Mouse (Mus musculus) B cell, adult (primary cell): Measurements from ENCODE around the gene Hdac6. TPM values are rescaled to one million over a fixed set of nuclear protein-coding genes. Genes with fewer than 3 reads are reported as not detected.

ENCODE experiments used
- total RNA-seq: library from RNA; stranded (reverse); gene quantifications from 4 replicates; pipeline ENCODE4 v1.2.4, GENCODE M21; 2023; ENCODE audit not compliant: inconsistent age

The Hdac6 gene
- 16.5 to 22.4 TPM (median 19.2 TPM) in 4 replicates for total RNA-seq

GRCm38 (mm10) chrX:7947108-7947899 lies at the start of gene Hdac6:
TSS of gene Hdac6 (minus strand) at chrX:7947889.

GRCm38 (mm10) chrX:7977892-7978291 lies 30.2 kb upstream of the Hdac6 start, which contains the start of gene Gata1:
TSS of gene Gata1 (minus strand) at chrX:7978071.

GRCm38 (mm10) chrX:7928270-7928790 lies 19.4 kb downstream of the Hdac6 start, which contains the start of gene Eras:
TSS of gene Eras (minus strand) at chrX:7928607.

GRCm38 (mm10) chrX:7919601-7920383 lies 27.9 kb downstream of the Hdac6 start, which contains the start of gene Pcsk1n:
TSS of gene Pcsk1n (plus strand) at chrX:7919822.

GRCm38 (mm10) chrX:7909242-7909641 lies 38.4 kb downstream of the Hdac6 start, which contains the start of gene Gm10490:
TSS of gene Gm10490 (plus strand) at chrX:7909542.

GRCm38 (mm10) chrX:7907735-7908134 lies 40.0 kb downstream of the Hdac6 start, which contains the start of gene Gm10491:
TSS of gene Gm10491 (minus strand) at chrX:7907835.

GRCm38 (mm10) chrX:7898880-7899874 lies 48.5 kb downstream of the Hdac6 start, which contains the start of the genes Pqbp1 and Timm17b:
TSS of gene Pqbp1 (minus strand) at chrX:7899269.
TSS of gene Timm17b (plus strand) at chrX:7899357.

GRCm38 (mm10) chrX:7883841-7884567 lies 63.7 kb downstream of the Hdac6 start, which contains the start of gene Slc35a2:
TSS of gene Slc35a2 (plus strand) at chrX:7884028.

Other genes starting within 250 kb of the Hdac6 start
- 63.9 to 81.8 TPM (median 66.9 TPM) in 4 replicates for gene Wdr45, start 233.6 kb downstream of the Hdac6 start, total RNA-seq
- gene Gm45208, start 225.6 kb downstream of the Hdac6 start, total RNA-seq: not detected in 4 replicates
- gene Praf2, start 219.4 kb downstream of the Hdac6 start, total RNA-seq: 13.8 to 16.3 TPM (median 14.6 TPM) in 4 replicates
- gene Ccdc120, start 197.0 kb downstream of the Hdac6 start, total RNA-seq: not detected in 4 replicates
- gene Tfe3, start 185.3 kb downstream of the Hdac6 start, total RNA-seq: 25.5 to 32.5 TPM (median 29.5 TPM) in 4 replicates
- 275 to 287 TPM (median 279 TPM) in 4 replicates for gene Gripap1, start 158.1 kb downstream of the Hdac6 start, total RNA-seq
- gene Kcnd1, start 125.6 kb downstream of the Hdac6 start, total RNA-seq: 0.74 to 1.5 TPM (median 0.90 TPM) in 4 replicates
- 194 to 202 TPM (median 199 TPM) in 4 replicates for gene Otud5, start 106.5 kb downstream of the Hdac6 start, total RNA-seq
- 50.5 to 68.4 TPM (median 57.8 TPM) in 4 replicates for gene Pim2, start 69.6 kb downstream of the Hdac6 start, total RNA-seq
- gene Slc35a2, start 63.9 kb downstream of the Hdac6 start, total RNA-seq: 25.9 to 33.3 TPM (median 32.3 TPM) in 4 replicates
- gene Pqbp1, start 48.6 kb downstream of the Hdac6 start, total RNA-seq: 113 to 127 TPM (median 121 TPM) in 4 replicates
- 53.6 to 58.6 TPM (median 56.2 TPM) in 4 replicates for gene Timm17b, start 48.5 kb downstream of the Hdac6 start, total RNA-seq
- not detected in 4 replicates for gene Gm10491, start 40.1 kb downstream of the Hdac6 start, total RNA-seq
- not detected in 4 replicates for gene Gm10490, start 38.3 kb downstream of the Hdac6 start, total RNA-seq
- gene Pcsk1n, start 28.1 kb downstream of the Hdac6 start, total RNA-seq: not detected in 4 replicates
- gene Eras, start 19.3 kb downstream of the Hdac6 start, total RNA-seq: not detected in 4 replicates
- 0.26 to 0.99 TPM in 2 of 4 replicates, not detected in the others for gene Gata1, start 30.2 kb upstream of the Hdac6 start, total RNA-seq
- gene Glod5, start 70.6 kb upstream of the Hdac6 start, total RNA-seq: not detected in 4 replicates
- gene Suv39h1, start 126.9 kb upstream of the Hdac6 start, total RNA-seq: 26.1 to 33.5 TPM (median 29.6 TPM) in 4 replicates
- 131 to 137 TPM (median 136 TPM) in 4 replicates for gene Was, start 142.6 kb upstream of the Hdac6 start, total RNA-seq
- 32.3 to 39.6 TPM (median 36.3 TPM) in 4 replicates for gene Wdr13, start 185.0 kb upstream of the Hdac6 start, total RNA-seq
- 461 to 615 TPM (median 557 TPM) in 4 replicates for gene Rbm3, start 198.0 kb upstream of the Hdac6 start, total RNA-seq
- 22.8 to 25.2 TPM (median 23.9 TPM) in 4 replicates for gene Tbc1d25, start 228.3 kb upstream of the Hdac6 start, total RNA-seq
- gene Ebp, start 245.6 kb upstream of the Hdac6 start, total RNA-seq: 33.9 to 47.7 TPM (median 38.6 TPM) in 4 replicates